Mouse (Mus musculus): Measurements from ENCODE around the gene Spout1. TPM values are rescaled to one million over a fixed set of nuclear protein-coding genes. Genes with fewer than 3 reads are reported as not detected.

Gene Spout1
- polyA plus RNA-seq (2012; fragmentation: generic; extraction: Trizol), result 10 to 100 TPM; 26.1 to 26.9 TPM

GRCm38 (mm10) chr2:30177700-30178675 is at the start of gene Spout1:
Gene Spout1, minus strand, starts transcription at chr2:30178459.

GRCm38 (mm10) chr2:30205629-30206357 is 27.5 kb upstream of the Spout1 start, which contains the start of gene Kyat1:
Gene Kyat1, minus strand, starts transcription at chr2:30205847.

GRCm38 (mm10) chr2:30171371-30171996 is 6.8 kb downstream of the Spout1 start, which contains the start of gene Endog:
Gene Endog, plus strand, starts transcription at chr2:30171493.

DNA sequence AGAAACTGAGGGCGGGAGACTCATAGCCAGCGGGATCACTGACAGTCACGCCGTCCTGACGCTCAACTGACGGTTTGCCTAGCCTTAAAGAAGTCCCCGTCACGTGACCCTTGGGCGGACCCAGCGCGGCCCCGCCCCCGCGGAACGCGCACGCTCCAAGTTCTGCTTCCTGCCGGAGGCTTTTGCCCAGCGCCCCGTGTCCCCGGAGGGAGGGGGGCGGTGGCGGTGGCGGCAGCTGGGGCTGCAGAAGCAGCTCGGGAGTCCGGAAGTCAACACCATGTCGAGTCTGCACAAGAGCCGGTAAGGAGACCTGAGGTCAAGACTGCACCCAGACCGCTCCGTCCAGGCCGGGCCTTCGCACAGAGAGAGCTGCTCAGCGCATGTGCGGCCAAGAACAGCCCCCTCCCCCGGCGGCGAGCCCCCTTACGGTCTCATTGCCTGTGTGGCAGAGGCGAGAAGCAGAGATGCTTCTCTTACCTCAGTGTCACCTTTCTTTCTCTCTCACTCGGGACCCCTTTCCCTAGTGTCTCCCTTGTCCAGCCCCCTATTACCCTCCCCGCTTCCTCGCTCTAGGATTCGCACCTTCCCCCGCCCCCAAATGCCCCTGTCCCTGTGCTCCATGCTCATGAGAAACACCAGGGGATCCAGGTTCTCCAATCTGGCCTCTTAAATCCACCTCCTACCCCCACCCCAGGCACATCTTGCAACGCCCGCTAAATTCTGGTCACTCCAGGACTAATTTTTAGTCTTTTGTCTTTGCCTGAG is 44.5 kb downstream of the Spout1 start, which contains the start of gene Tbc1d13:
TSS of gene Tbc1d13 (plus strand) at position 134 of the 765 bp plus-strand sequence.

DNA sequence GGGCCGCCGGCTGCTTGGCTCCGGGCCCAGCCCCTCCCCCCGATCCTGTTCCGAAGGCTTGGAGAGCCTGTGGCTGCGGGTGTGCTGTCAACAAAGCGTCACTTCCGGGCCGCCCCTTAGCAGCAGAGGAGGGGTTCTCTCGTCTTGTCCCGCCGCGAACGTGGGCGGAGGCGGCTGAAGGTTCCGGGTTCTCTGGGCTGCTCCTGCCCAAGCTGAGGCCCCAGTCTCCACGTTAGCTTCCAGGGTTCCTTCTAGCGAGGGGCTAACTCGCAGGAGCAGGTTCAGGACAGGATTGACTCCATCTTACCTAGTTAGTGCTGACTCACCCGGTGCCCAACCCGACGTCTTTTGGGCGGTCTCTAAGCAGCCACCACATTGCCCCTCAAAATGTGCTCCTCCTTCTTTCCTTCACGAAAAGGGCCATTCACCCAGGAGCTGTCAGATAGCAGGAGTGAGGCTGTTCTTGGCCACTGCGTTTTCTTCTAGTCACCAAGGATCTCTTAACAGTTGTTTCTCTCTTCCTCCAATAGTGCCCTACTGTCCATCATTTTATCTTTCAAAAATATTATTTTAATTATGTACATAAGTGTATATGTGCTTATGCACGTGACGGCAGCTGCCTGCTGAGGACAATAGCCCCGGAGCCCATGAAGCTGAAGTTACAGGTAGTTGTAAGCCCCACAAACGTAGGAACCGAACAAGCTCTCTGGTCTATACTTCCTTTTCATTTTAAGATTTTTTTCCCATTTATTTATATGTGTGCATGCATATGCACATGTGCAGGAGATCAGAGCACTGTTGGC is 53.6 kb downstream of the Spout1 start, which contains the start of gene Zer1:
TSS of gene Zer1 (minus strand) at position 114 of the 803 bp plus-strand sequence.

Other genes with a start within 250 kb of the Spout1 start
- gene Gle1, start 243.0 kb downstream of the Spout1 start, polyA plus RNA-seq (2012; fragmentation: generic; extraction: Trizol), result 10 to 100 TPM; 14.2 to 23.3 TPM
- gene Sptan1, start 212.9 kb downstream of the Spout1 start, polyA plus RNA-seq (2012; fragmentation: generic; extraction: Trizol), result 100 to 1,000 TPM in 1 of 2 experiments, 10 to 100 TPM in 1; 22.2 to 162 TPM
- 10 to 100 TPM; 24.5 to 44.4 TPM for gene Wdr34, start 129.6 kb downstream of the Spout1 start, polyA plus RNA-seq (2012; fragmentation: generic; extraction: Trizol)
- gene Set, start 121.1 kb downstream of the Spout1 start, polyA plus RNA-seq (2012; fragmentation: generic; extraction: Trizol), result 10 to 100 TPM; 40.5 to 75.5 TPM
- gene Pkn3, start 100.8 kb downstream of the Spout1 start, polyA plus RNA-seq (2012; fragmentation: generic; extraction: Trizol), result 10 to 100 TPM in 1 of 2 experiments, 1 to 10 TPM in 1; 4.4 to 10.5 TPM
- gene Zdhhc12, start 84.8 kb downstream of the Spout1 start, polyA plus RNA-seq (2012; fragmentation: generic; extraction: Trizol), result 10 to 100 TPM; 14.7 to 19.7 TPM
- gene Zer1, start 53.9 kb downstream of the Spout1 start, polyA plus RNA-seq (2012; fragmentation: generic; extraction: Trizol), result 10 to 100 TPM in 1 of 2 experiments, 1 to 10 TPM in 1; 4.4 to 21.5 TPM
- gene Tbc1d13, start 44.7 kb downstream of the Spout1 start, polyA plus RNA-seq (2012; fragmentation: generic; extraction: Trizol), result 10 to 100 TPM; 13.9 to 25.8 TPM
- 10 to 100 TPM; 10.4 to 13.7 TPM for gene Endog, start 7.0 kb downstream of the Spout1 start, polyA plus RNA-seq (2012; fragmentation: generic; extraction: Trizol)
- gene Kyat1, start 27.4 kb upstream of the Spout1 start, polyA plus RNA-seq (2012; fragmentation: generic; extraction: Trizol), result 1 to 10 TPM; 1.1 to 5.2 TPM
- gene Lrrc8a, start 59.3 kb upstream of the Spout1 start, polyA plus RNA-seq (2012; fragmentation: generic; extraction: Trizol), result 10 to 100 TPM in 1 of 2 experiments, 1 to 10 TPM in 1; 3.1 to 16.0 TPM
- under 1 TPM in 1 of 2 experiments, not detected in 1; 0.93 TPM for gene Gm28035, start 62.1 kb upstream of the Spout1 start, polyA plus RNA-seq (2012; fragmentation: generic; extraction: Trizol)
- 10 to 100 TPM in 1 of 2 experiments, 1 to 10 TPM in 1; 1.5 to 68.0 TPM for gene Phyhd1, start 87.7 kb upstream of the Spout1 start, polyA plus RNA-seq (2012; fragmentation: generic; extraction: Trizol)
- gene Gm28038, start 102.6 kb upstream of the Spout1 start, polyA plus RNA-seq (2012; fragmentation: generic; extraction: Trizol), result under 1 TPM in 1 of 2 experiments, not detected in 1; 0.13 TPM
- 10 to 100 TPM; 17.9 to 22.9 TPM for gene Dolk, start 107.9 kb upstream of the Spout1 start, polyA plus RNA-seq (2012; fragmentation: generic; extraction: Trizol)
- 10 to 100 TPM; 20.9 to 25.4 TPM for gene Nup188, start 107.9 kb upstream of the Spout1 start, polyA plus RNA-seq (2012; fragmentation: generic; extraction: Trizol)
- 10 to 100 TPM; 66.1 to 76.8 TPM for gene Sh3glb2, start 180.9 kb upstream of the Spout1 start, polyA plus RNA-seq (2012; fragmentation: generic; extraction: Trizol)
- gene Miga2, start 185.8 kb upstream of the Spout1 start, polyA plus RNA-seq (2012; fragmentation: generic; extraction: Trizol), result 10 to 100 TPM; 11.1 to 13.4 TPM
- gene Dolpp1, start 213.8 kb upstream of the Spout1 start, polyA plus RNA-seq (2012; fragmentation: generic; extraction: Trizol), result 10 to 100 TPM in 1 of 2 experiments, 1 to 10 TPM in 1; 6.2 to 11.9 TPM
- gene Crat, start 237.4 kb upstream of the Spout1 start, polyA plus RNA-seq (2012; fragmentation: generic; extraction: Trizol), result 10 to 100 TPM; 18.0 to 41.9 TPM
- 100 to 1,000 TPM; 190 to 281 TPM for gene Ptpa, start 237.6 kb upstream of the Spout1 start, polyA plus RNA-seq (2012; fragmentation: generic; extraction: Trizol)